Mouse (Mus musculus) skeletal muscle tissue, adult 2 months (tissue): ENCODE data around the gene Armh1.
"Not testable (repeated sequence)": the region's sequence is repeated elsewhere in the genome, so short reads cannot be mapped to it uniquely, and the experiment has no call there.

Experiments
- DNase-seq: peaks from one replicate; pipeline ENCODE4 v3.0.0-alpha.2; 2012; ENCODE audit warnings: low read depth, low spot score

Gene Armh1

GRCm38 (mm10) chr4:117223001-117223400 lies 28.9 kb downstream of the Armh1 start:
- DNase-seq = no peak

- no peak for DNase-seq
Observed at GRCm38 (mm10) chr4:117221836-117222235, 30.1 kb downstream of the Armh1 start.

- DNase-seq = no peak
Observed at GRCm38 (mm10) chr4:117220741-117221515, 31.0 kb downstream of the Armh1 start.

- DNase-seq = peak; percentile 39
Observed at GRCm38 (mm10) chr4:117218517-117219219, 33.3 kb downstream of the Armh1 start.

GRCm38 (mm10) chr4:117217029-117217428 lies 34.9 kb downstream of the Armh1 start:
- no peak for DNase-seq

- DNase-seq = no peak
Observed at GRCm38 (mm10) chr4:117214250-117214649, 37.7 kb downstream of the Armh1 start.

GRCm38 (mm10) chr4:117210147-117211074 lies 41.5 kb downstream of the Armh1 start:
- peak; percentile 72 for DNase-seq

GRCm38 (mm10) chr4:117209592-117209991 lies 42.3 kb downstream of the Armh1 start:
- DNase-seq = no peak

- no peak for DNase-seq
Observed at GRCm38 (mm10) chr4:117202992-117203354, 49.0 kb downstream of the Armh1 start.

GRCm38 (mm10) chr4:117202046-117202991 lies 49.6 kb downstream of the Armh1 start:
- DNase-seq = peak; percentile 45

- DNase-seq = no peak
Observed at GRCm38 (mm10) chr4:117191804-117192203, 60.1 kb downstream of the Armh1 start.

- peak; percentile 60 for DNase-seq
Observed at GRCm38 (mm10) chr4:117190660-117191059, 61.3 kb downstream of the Armh1 start.

GRCm38 (mm10) chr4:117189856-117190543 lies 61.9 kb downstream of the Armh1 start:
- DNase-seq = peak; percentile 63

- DNase-seq = peak; percentile 87
Observed at GRCm38 (mm10) chr4:117189382-117189855, 62.5 kb downstream of the Armh1 start.

GRCm38 (mm10) chr4:117188969-117189368 lies 63.0 kb downstream of the Armh1 start:
- DNase-seq = no peak

- not testable (repeated sequence) for DNase-seq
Observed at GRCm38 (mm10) chr4:117182759-117183096, 69.2 kb downstream of the Armh1 start.

GRCm38 (mm10) chr4:117181863-117182758 lies 69.8 kb downstream of the Armh1 start, which contains the start of gene Kif2c:
TSS of gene Kif2c (minus strand) at chr4:117182639.
- peak; percentile 86 for DNase-seq

- no peak for DNase-seq
Observed at GRCm38 (mm10) chr4:117169936-117170335, 82.0 kb downstream of the Armh1 start.
